Mouse (Mus musculus): ENCODE measurements around the gene Fat2.

Fat2 gene

DNA sequence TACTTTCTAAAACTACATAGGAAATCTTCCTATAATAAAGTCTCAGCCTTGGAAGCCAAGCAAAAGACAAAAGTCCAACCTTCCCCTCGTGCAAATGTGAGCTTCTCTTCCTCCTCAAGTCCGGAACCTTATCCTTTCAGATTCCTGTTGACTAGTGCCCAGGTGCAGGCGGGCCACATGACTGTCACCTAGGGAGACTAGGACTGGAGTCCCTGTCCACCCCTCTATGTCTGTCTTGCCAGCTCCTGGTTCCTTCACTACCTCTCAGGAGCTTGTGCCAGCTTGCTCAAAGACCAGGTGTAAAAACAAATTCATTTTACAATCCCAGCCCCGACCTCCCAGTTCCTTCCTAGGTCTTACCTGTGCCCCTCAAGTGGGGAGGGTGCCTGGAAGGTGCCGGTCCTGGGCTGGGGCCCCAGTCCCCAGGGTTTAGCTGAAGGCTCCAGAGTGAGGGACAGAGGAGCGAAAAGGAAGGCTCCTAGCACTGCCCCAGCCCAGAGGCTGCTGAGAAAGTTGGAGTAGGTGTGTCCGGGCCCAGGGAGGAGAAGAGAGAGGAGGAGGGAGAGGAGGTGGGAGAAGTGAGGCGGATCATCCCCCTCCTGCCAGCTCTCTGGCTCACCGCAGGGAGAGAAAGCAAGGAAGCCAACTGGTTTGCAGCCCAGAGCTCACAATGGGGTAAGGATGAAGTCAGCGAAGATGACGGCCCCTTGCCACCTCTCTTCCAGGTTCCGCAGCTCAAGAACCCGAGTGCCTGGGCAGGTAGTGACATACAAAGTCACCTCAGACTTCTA lies at the start of gene Fat2:
Gene Fat2 (minus strand): TSS at position 464 of the 791 bp plus-strand sequence.
- no peak for DNase-seq

DNA sequence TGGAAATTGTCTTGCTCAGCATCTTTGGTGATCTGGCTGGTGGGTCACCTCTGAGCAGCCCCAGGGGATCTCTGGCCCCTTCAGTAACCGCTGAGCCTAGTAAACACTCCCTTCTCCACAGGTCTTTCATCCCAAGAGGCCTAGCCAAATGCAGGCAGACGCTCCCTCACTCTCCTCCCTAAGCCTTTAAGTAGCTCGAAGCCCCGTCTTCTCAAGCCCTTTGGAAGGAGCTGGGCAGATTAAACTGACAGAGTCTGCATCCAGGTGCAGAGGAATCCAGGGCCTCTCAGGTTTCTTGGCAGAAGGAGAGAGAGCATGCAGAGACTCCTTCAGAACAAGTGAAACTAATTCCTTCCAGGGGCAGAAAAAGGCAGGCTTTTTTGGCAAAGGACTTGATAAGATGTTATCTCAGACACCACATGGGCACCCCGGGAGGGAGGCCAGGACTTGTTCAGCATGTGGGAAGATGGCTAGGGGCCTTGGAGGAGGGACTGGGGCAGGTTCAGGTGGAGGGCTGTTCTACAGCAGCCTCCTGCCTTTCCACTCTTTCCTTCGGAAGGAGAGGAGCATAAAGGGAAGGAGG lies 47.2 kb upstream of the Fat2 start:
- no peak for DNase-seq

DNA sequence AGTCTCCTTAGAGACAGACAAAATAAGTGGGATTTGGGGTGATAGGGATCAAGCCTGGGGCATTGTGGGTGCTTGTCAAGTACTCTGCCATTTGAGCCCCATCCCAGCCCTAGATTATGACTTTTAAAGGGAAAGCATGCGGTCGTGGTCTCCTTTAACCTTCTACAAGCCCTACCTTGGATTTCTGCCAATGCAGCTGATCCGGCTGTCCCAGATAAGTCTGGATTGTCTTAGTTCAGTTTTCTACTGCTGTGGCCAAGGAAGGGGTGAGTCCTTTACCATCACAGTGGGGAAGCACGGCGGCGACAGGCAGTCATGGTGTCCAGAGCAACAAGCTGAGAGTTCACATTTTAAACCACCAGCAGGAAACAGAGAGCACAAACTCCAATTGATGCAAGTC lies 44.5 kb upstream of the Fat2 start:
- no peak for DNase-seq

DNA sequence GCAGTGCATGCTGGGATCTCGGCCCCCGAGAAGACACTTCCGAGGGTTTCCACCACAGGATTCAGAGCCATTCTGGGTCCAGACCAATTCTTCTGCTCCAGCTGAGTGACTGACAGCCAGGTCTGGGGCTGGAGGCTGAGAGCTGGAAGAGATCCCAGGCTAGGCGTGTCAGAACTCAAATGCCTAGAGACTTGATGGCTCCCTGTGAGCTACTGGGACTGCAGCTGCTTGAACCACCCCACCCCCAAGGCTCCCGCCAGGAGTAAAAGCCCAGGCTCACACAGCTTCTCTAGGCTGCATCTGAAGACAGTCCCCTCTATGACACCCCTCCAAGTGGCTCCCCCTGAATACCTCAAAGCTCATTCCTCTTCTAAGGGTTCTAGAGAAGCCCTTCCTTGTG lies 42.0 kb upstream of the Fat2 start:
- peak; percentile 61 for DNase-seq

DNA sequence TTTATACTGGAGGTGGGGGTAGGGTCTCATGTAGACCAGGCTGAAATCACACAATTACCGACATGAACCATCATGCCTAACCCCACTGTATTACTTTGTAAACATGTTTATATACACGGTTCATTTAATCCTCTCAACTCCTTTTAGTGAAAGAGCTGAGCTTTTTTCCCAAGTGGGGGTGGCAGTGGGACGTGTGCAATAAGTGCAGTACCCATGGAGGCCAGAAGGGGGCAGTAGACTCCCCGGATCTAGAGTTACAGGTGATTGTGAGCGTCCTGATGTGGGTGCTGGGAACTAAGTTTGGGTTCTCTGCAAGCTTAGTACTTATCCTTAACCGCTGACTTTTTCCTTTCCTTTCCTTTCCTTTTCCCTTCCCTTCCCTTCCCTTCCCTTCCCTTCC lies 37.5 kb upstream of the Fat2 start:
- no peak for DNase-seq

DNA sequence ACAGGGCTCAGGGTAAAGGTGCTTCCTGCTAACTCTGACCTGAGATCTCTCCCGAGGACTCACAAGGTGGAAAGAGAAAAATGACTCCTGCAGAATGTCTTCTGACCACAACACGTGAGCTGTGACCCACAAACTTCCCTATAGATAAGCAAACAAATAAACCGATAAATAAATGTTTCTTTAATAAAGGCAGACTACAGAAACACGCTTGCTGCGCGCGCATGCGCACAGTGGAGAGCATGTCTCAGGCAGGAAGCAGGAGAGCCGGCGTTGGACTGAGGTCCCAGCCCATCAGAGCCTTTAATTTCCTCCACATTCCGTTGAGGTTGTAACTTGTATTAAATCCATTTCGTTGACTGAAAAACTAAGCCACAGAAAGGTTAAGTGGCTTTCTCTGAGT lies 37.0 kb upstream of the Fat2 start:
- DNase-seq, result no peak

DNA sequence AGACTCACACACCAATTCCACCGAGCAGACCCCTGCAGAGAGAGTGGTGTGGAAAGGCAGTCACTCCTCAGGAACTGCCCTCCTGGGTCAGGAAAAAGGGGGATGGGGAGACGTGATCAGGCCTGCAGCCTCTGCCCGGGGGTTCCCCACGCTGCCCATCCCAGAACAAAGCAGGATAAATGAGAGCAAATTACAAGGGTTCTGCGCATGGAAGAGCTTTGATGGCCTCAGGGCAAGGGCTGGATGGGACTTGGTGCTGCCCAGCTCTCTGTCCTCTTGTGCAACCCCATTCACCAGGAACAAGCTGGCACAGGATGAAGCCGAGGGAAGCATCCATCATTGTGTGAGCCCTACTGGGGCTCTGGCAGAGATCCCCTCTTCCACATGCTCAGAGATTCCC lies 35.6 kb upstream of the Fat2 start:
- no peak for DNase-seq

DNA sequence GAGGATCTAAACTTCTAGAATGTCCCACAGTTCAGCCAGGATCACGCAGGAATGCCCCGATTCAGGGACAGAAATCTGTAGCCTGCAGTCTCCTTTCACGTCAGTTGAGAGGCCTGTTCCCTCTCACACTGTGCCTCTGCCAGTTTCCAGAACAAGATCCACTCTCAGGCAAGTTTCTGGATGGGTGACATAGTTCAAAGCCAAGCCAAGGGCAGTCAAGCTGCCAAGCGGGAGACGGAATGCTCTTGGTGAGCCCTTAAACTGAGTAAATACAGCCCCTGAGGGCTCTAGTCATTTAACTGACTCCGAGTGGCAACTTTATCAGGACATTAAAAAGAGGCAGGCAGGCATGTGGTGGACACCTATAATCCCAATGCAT lies 32.7 kb upstream of the Fat2 start:
- peak; percentile 53 for DNase-seq

DNA sequence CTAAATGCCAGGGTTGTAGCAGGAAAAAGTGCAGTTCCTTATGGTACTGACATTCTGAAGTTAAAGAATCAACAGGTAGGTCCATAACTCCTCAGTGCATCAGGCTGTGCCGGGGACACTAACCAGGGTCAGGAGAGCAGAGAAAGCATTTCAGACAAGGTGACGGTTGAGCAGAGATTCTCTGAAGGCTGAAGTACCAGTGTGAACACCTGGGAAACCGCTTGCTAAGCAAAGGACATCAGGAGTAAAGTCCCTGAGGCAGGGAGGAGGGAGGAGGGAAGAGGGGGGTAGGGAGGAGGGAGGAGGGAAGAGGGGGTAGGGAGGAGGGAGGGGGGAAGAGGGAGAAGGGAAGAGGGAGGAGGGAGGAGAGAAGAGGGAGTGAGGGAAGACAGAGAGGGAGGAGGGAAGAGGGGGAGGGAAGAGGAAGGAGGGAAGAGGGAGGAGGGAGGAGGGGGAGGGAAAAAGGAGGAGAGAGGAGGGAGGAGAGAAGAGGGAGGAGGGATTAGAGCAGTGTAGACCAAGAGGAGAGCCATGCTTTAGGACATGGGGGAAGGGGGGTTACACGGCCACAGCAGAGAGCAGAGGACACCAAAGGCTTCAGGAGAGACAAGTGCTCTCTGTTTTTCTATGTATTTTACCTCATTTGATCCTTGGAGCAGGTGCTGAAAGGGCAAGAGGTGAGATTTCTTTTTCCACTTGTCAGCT lies 32.2 kb upstream of the Fat2 start:
- peak; percentile 45 for DNase-seq

DNA sequence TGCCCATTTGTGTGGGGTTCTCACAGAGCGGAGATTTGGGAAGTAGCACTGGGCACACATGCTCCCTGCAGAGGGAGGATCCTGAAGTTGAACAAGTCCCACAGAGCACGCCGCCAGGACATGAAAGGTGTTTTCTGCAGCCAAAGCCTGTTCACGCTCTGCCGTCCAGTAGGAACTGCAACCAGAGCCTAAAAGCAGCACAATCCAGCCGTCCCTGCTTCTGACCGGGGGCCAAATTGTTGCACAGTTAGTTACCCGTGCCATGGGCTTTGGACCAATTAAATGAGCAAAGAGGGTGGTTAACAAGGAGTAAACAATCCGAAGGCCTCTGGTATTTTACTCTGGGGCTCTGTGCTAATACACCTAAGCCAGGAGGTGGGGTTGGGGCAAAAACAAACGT lies 31.4 kb upstream of the Fat2 start:
- peak; percentile 61 for DNase-seq

DNA sequence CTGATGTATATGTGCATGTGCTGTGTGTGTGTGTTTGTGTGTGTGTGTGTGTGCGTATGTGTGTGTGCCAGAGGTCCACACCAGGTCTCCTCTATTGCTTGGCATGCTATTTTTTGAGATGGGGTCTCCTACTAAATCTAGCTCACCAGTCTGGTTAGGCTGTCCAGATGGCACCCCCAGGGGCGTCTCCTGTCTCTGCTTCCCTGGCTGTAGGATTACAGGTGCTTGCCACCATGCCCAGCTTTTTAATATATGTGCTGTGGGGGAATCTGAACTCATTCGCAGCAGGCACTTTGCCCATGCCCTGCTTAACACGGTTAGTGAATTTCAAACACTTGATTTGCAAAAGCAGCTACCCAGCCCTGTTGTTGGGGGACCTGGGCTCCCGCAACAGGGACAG lies 29.5 kb upstream of the Fat2 start:
- no peak for DNase-seq

DNA sequence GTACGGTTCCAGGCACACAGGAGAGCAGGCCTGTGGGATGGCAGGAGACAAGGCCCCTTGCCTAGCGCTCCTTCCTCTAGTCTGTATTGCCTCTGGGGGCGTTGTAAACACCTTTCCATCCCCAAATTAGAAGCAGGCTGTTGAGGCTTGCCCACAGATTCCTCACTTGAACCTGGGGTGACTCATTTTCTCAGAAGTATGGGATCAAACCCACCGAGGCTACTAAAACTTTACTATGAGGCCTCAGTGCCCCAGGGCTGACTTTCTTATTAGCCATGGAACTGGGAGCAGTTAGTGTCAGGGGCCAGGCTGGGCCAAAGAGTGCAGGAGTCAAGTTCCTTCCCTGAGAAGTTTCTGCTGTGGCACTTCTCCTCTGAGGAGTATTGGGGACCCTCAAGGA lies 28.9 kb upstream of the Fat2 start:
- no peak for DNase-seq

DNA sequence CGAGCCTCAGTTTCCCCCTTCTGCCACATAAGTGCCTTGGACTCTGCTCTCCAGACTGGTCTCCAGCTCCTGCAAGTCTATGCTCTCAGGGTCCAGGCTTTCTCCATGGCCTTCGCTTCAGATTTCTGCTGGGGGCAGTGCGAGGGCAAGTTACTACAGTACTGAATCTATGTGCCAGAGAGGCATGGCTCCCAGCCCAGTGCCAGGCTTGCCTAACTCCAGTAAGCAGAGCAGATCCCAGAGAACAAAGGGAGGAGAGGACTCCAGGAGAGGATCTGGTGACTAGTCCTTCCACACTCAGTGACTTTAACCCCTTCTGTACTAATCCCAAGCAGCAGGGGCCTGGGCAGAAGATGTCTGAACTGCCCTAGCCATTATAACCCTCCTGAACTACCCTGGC lies 28.3 kb upstream of the Fat2 start:
- DNase-seq, result no peak

DNA sequence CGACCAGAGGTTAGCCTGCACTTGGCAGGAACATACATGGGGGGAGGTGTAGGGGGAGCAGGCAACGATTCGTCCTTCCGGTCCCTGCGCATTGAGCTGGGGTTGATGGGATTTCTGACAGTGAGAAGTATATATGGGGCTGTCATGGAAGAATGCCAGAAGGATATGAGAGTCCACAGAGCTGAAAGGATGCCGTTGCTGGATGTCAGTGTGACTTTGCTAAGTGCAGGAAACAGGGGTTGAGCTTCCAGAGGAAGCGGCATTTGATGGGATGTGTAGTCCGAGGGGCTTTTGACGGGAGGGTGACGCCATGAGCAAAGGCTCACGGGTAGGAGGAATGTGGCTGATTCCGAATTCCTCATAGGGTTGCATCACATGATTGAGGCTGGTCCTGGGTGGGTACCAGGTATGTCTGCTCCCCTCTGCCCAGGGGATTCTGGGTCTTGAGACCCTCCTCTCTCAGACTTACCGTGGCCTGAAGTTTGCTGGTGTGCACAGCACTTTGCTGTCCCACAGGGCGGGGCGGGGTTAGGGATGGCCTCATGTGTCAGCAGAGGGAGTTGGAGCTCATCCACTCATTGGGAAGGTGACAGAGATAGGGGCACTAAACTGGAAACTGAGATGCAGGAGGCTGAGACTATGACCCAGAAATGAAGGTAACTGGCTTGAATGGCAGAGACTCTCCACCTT lies 21.9 kb upstream of the Fat2 start:
- no peak for DNase-seq

DNA sequence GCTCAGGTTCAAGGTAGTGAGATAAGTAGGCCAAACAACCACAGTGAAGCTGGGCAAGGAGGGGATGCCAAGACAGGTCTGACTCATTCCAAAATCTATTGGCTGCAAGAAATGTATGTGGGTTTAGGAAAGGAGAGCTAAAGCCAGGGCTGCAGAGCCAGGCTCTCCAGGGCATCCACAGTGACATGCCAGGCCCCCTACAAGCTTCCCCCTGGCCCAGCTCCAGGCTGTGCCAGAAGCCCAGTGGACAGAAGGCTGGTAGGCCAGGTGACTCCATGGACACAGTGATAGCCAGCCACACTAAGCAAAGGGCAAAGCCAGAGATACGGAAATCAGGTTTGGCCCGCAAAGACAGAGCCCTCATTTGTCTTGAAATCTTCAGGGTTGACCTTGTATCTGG lies 20.5 kb upstream of the Fat2 start:
- no peak for DNase-seq

DNA sequence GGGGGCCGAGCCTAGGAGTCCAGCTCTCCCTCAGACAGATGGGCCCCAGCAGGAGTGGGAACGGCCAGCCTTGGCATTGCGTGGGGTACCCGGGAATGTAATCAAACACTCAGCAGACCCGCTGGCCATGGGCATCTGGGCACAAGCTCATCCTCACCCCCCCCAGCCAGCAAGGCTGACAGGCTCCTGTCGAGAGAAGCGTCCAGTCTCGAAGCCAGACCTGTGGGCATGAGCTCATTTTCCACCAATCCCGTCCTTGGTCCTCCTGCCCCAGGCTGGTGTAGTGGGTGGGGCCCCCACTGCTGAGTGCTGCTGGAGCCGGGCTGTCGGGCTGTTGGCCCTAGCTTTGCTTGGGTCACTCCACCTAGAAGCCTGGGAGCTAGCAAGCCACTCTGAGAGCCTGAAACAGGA lies 5.6 kb upstream of the Fat2 start:
- DNase-seq, result no peak

DNA sequence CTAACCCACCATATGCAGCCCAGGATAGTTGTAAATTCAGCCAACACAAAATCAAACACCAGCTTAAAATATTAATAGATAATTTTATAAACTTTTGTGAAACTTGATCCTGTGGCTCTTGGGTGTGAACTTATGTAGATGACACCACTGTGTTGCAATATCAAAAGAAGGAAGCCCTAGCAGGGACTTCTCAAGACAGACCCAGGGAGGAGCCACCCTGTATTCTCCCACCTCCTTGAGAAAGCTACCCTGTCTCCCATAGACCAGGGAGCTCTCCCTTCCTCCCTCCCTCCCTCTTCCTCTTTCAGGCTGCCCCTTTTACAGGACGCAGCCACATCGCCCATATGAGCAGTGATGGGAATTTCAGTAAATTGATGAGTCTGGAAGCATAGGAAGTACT lies 4.4 kb upstream of the Fat2 start:
- no peak for DNase-seq

DNA sequence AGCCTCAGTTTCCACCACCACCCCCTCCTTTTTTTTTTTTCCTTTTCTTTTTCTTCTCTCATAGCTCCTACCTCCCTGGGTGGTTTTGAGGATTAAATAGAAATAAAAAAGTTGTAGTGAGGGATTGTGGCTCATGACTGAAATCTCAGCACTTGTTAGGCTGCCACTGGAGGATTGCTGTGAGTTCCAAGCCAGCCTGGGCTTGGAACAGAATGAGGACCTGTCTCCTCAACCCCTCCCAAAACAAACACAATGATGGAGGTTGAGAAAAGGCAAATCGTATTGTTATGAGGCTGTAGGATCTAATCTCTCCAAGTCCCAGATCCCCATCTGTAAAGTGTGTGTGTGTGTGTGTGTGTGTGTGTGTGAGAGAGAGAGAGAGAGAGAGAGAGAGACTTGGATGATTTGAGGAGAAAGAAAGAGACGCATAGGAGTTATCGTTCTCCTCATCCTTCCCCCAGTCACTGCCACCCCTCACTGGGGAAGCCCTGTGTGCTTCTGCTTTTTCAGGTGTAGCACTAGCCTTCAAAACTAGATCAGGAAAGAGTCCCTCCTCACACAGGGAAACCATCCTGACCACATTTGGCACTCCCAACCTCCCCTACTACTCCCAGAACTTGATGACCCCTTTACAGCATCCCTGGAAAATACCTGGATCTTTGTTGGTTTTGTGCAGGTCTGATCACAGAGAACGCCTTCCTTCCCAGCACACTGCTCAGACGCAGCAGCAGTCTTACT lies 837 bp upstream of the Fat2 start:
- no peak for DNase-seq

DNA sequence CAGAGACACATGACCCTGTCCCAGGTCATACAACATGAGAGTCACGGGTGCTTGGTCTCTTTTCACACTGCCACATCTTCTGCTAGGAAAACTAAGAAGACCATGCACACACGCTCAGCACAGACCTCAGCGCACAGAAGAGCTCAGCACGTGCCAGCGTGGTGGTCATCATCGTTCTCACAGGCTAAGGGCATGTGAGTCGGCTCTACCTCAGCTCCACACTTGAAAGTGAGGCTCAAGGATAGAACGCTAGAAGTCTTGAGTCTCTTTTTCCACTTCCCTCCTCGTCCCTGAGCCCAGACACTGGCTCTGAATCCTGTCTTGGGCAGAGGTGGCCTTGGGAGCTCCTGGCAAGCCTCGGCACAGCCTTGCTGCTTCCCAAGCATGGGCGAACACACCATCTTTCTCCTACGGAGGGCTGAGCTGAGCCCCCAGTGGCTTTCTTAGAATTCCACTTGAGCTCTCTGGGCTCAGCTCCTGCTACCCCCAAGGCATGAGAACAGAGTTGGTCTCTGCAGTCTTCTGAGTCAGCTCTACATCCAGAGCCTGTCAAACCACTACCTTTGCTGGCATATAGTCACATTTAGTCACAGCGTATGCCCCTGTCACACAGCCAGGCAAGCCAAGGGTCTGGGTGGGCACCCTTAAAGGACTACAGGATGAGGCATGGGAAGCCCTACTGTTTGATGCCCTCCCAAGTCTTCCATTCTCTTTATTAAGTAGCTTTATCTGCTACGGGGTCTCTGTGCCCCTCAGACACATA lies 869 bp downstream of the Fat2 start:
- no peak for DNase-seq

DNA sequence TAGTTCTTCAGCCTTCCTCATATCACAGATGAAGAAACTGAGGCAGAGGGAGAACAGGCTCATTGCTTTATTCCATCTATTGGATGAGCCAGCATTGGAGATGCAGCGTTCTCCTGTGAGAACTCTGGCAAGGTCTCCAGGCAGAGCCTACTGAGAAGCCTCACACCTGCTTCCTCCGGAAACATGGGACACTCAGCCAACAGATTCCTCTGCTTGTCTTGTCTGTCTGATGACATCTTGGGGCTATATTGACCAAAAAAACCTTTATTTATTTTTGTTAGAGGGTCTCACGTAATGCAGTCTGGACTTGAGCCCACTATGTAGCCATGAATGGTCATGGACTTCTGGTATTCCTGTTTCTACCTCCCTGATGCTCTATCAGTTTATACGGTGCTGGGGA lies 1.8 kb downstream of the Fat2 start:
- DNase-seq, result no peak

DNA sequence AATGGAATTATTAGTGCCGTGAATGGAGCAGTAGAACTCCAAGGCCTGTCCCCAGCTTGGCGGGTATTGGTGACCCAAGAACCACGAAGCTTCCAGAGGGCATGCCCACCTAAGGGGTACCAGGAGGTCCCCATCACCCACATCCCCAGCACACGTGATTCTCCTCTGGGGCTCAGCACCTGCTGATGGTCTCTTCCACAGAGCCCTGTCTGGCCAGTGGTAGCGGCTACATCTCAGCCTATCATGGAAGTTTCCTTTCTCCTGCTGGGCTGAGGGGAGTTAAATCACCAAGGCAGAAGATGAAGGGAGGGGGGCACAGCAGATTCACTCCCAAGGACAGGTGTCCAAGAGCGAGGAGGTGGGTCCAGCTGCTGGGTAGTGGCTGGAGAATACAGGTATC lies 2.3 kb downstream of the Fat2 start:
- DNase-seq, result no peak
